Mouse (Mus musculus) CH12.LX (cell line): ENCODE results near the gene Efna1.

Experiments
- CTCF ChIP-seq, 2 experiments: IDR thresholded peaks in 1 of 2; conservative IDR thresholded peaks in 1 of 2; 2 replicates each; pipeline ENCODE4 v1.5.1; 2011 to 2012; ENCODE audit warnings: low read depth in 2 of 2, low read length in 2 of 2, improper control_type of control experiment in 1 of 2, inconsistent platforms in 1 of 2, mild to moderate bottlenecking in 1 of 2, moderate library complexity in 1 of 2
- EP300 ChIP-seq: IDR thresholded peaks from 2 replicates; pipeline ENCODE4 v1.6.1; 2011; ENCODE audit warnings: low read length, improper control_type of control experiment
- MAFK ChIP-seq: IDR thresholded peaks from 2 replicates; pipeline ENCODE4 v1.6.1; 2011; ENCODE audit warnings: low read length, improper control_type of control experiment; ENCODE audit not compliant: insufficient replicate concordance
- MAX ChIP-seq: IDR thresholded peaks from 2 replicates; pipeline ENCODE4 v1.6.1; 2011; ENCODE audit warnings: low read length, improper control_type of control experiment
- MXI1 ChIP-seq: IDR thresholded peaks from 2 replicates; pipeline ENCODE4 v1.6.1; 2011; ENCODE audit warnings: mild to moderate bottlenecking, low read depth, low read length, improper control_type of control experiment
- MYC ChIP-seq: IDR thresholded peaks from 2 replicates; pipeline ENCODE4 v1.6.1; 2011; ENCODE audit warnings: low read depth, mild to moderate bottlenecking, improper control_type of control experiment, low read length
- POLR2A ChIP-seq: IDR thresholded peaks from 2 replicates; pipeline ENCODE4 v1.6.1; 2011; ENCODE audit warnings: low read depth, mild to moderate bottlenecking, improper control_type of control experiment, low read length
- SIN3A ChIP-seq: IDR thresholded peaks from 2 replicates; pipeline ENCODE4 v1.6.1; 2012; ENCODE audit warnings: low read length, improper control_type of control experiment, inconsistent platforms
- UBTF ChIP-seq: IDR thresholded peaks from 2 replicates; pipeline ENCODE4 v1.6.1; 2012; ENCODE audit warnings: low read depth, mild to moderate bottlenecking, inconsistent platforms, low read length, improper control_type of control experiment, moderate library complexity
- USF1 ChIP-seq: IDR thresholded peaks from 2 replicates; pipeline ENCODE4 v1.6.1; 2014; ENCODE audit warnings: low read depth, mild to moderate bottlenecking, inconsistent platforms, low read length, improper control_type of control experiment
- ZC3H11A ChIP-seq: IDR thresholded peaks from 2 replicates; pipeline ENCODE4 v1.6.1; 2012; ENCODE audit warnings: low read depth, mild to moderate bottlenecking, inconsistent platforms, low read length, improper control_type of control experiment
- ZNF384 ChIP-seq: IDR thresholded peaks from 2 replicates; pipeline ENCODE4 v1.6.1; 2012; ENCODE audit warnings: low read depth, low read length, improper control_type of control experiment, inconsistent platforms

DNA sequence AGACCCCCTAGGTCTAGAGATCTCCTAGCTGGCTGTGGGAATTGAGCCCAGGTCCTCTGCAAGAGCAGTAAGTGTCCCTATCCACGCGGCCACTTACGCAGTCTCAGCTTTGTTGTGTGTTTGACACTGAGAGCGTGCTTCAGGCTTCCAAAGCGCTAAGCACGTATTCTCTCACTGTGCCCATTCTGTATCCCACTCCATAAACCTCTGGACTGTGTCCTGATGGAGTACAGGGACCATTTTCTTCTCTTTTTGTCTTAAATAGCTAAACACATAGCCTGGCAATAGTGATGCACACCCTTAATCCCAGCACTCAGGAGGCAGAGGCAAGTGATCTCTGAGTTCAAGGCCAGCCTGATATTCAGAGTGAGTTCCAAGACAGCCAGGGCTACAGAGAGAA lies 18.0 kb upstream of the Efna1 start:
- no peak for TF ChIP-seq CTCF (conservative IDR thresholded peaks at IDR 0.05 in 1 of 2, IDR thresholded peaks at IDR 0.05 in 1 of 2; ENCODE audit: low read depth in 2 of 2, low read length in 2 of 2)
- TF ChIP-seq MYC, result no peak
- TF ChIP-seq SIN3A, result no peak
- TF ChIP-seq UBTF, result no peak
- no peak for TF ChIP-seq ZNF384
- TF ChIP-seq MAX, result no peak
- TF ChIP-seq USF1, result no peak
- TF ChIP-seq POLR2A, result no peak
- no peak for TF ChIP-seq EP300
- no peak for TF ChIP-seq MAFK
- no peak for TF ChIP-seq ZC3H11A
- no peak for TF ChIP-seq MXI1
